Mouse (Mus musculus) gonadal fat pad, adult 2 months (tissue): Measurements from ENCODE around the gene Dusp13. TPM values are rescaled to one million over a fixed set of nuclear protein-coding genes. Genes with fewer than 3 reads are reported as not detected.

ENCODE experiments used
- DNase-seq: peaks from one replicate; pipeline ENCODE4 v3.0.0-alpha.2; 2012; ENCODE audit warnings: low read depth
- polyA plus RNA-seq: library from polyadenylated mRNA; depleted of rRNA; stranded (reverse); fragments of >200 nt; gene quantifications from 2 replicates; pipeline ENCODE4 v1.2.3, GENCODE M21; 2012

Gene Dusp13
- polyA plus RNA-seq, 1 experiment: 2.2 TPM

- DNase-seq: no peak
These were observed 3.4 kb downstream of the Dusp13 start for GRCm38 (mm10) chr14:21747436-21748141.

- no peak for DNase-seq
These were observed 4.1 kb downstream of the Dusp13 start for GRCm38 (mm10) chr14:21746846-21747245.

GRCm38 (mm10) chr14:21746251-21746650 is 4.7 kb downstream of the Dusp13 start:
- DNase-seq: no peak

- DNase-seq: no peak
These were observed 5.8 kb downstream of the Dusp13 start for GRCm38 (mm10) chr14:21745149-21745548.

GRCm38 (mm10) chr14:21744169-21744568 is 6.8 kb downstream of the Dusp13 start:
- no peak for DNase-seq

GRCm38 (mm10) chr14:21742441-21742840 is 8.5 kb downstream of the Dusp13 start:
- no peak for DNase-seq

- no peak for DNase-seq
These were observed 9.2 kb downstream of the Dusp13 start for GRCm38 (mm10) chr14:21741786-21742185.

- DNase-seq: no peak
These were observed 9.7 kb downstream of the Dusp13 start for GRCm38 (mm10) chr14:21741314-21741713.

- DNase-seq: no peak
These were observed 10.6 kb downstream of the Dusp13 start for GRCm38 (mm10) chr14:21740345-21740744.

GRCm38 (mm10) chr14:21733131-21733905 is 17.7 kb downstream of the Dusp13 start:
- DNase-seq: no peak

GRCm38 (mm10) chr14:21729936-21730335 is 21.0 kb downstream of the Dusp13 start:
- no peak for DNase-seq

- no peak for DNase-seq
These were observed 21.8 kb downstream of the Dusp13 start for GRCm38 (mm10) chr14:21729031-21729732.

- no peak for DNase-seq
These were observed 28.8 kb downstream of the Dusp13 start for GRCm38 (mm10) chr14:21722021-21722698.

GRCm38 (mm10) chr14:21720430-21721205 is 30.4 kb downstream of the Dusp13 start:
- DNase-seq: no peak

- DNase-seq: no peak
These were observed 31.2 kb downstream of the Dusp13 start for GRCm38 (mm10) chr14:21719646-21720383.

- no peak for DNase-seq
These were observed 36.5 kb downstream of the Dusp13 start, which contains the start of gene Dupd1 for GRCm38 (mm10) chr14:21714486-21714885. Dupd1 (minus strand) TSS chr14:21714576.

- no peak for DNase-seq
These were observed 39.8 kb downstream of the Dusp13 start for GRCm38 (mm10) chr14:21711231-21711630.

GRCm38 (mm10) chr14:21709545-21709944 is 41.4 kb downstream of the Dusp13 start:
- DNase-seq: no peak

- DNase-seq: peak; percentile 12
These were observed 44.0 kb downstream of the Dusp13 start for GRCm38 (mm10) chr14:21706759-21707571.
